Mouse (Mus musculus) ES-Bruce4 (cell line): ENCODE results near the gene Tradd. TPM values are rescaled to one million over a fixed set of nuclear protein-coding genes. Genes with fewer than 3 reads are reported as not detected.

ENCODE experiments used
- H3K27ac ChIP-seq: 2 replicates; pipeline ENCODE4 v1.5.1; 2012; ENCODE audit warnings: low read length, inconsistent platforms; ENCODE audit not compliant: insufficient read depth
- H3K27me3 ChIP-seq: 2 replicates; pipeline ENCODE4 v1.6.1; 2012; ENCODE audit warnings: mild to moderate bottlenecking, low read length, inconsistent platforms; ENCODE audit not compliant: control insufficient read depth, poor library complexity, insufficient read depth, severe bottlenecking
- H3K36me3 ChIP-seq: 2 replicates; pipeline ENCODE4 v1.6.1; 2012; ENCODE audit warnings: inconsistent platforms, mild to moderate bottlenecking, low read length, moderate library complexity; ENCODE audit not compliant: control insufficient read depth, poor library complexity, insufficient read depth, severe bottlenecking
- H3K4me1 ChIP-seq: one replicate; pipeline ENCODE4 v1.8.1; 2011; ENCODE audit warnings: low read length; ENCODE audit not compliant: control insufficient read depth, insufficient read depth
- H3K4me3 ChIP-seq: 2 replicates; pipeline ENCODE4 v1.5.1; 2011; ENCODE audit warnings: low read depth, mild to moderate bottlenecking, low read length
- H3K9ac ChIP-seq: 2 replicates; pipeline ENCODE4 v1.6.1; 2012; ENCODE audit warnings: low read depth, mild to moderate bottlenecking, inconsistent platforms; ENCODE audit not compliant: poor library complexity, severe bottlenecking
- H3K9me3 ChIP-seq: replicated peaks from 2 replicates; pipeline ENCODE4 v1.6.1; 2012; ENCODE audit warnings: mild to moderate bottlenecking, low read length, inconsistent platforms; ENCODE audit not compliant: control insufficient read depth, poor library complexity, insufficient read depth, severe bottlenecking
- CTCF ChIP-seq: IDR thresholded peaks from one replicate; pipeline ENCODE4 v1.8.1; 2011; ENCODE audit warnings: low read depth, low read length
- EP300 ChIP-seq: IDR thresholded peaks from 2 replicates; pipeline ENCODE4 v1.6.1; 2011; ENCODE audit warnings: low read depth, low read length; ENCODE audit not compliant: insufficient read depth
- POLR2A ChIP-seq: IDR thresholded peaks from one replicate; pipeline ENCODE4 v1.8.1; 2011; ENCODE audit warnings: low read length; ENCODE audit not compliant: insufficient read depth
- polyA plus RNA-seq: library from polyadenylated mRNA; stranded (reverse); fragments of >200 nt; gene quantifications from 2 replicates; pipeline ENCODE4 v1.2.4, GENCODE M21; 2011; ENCODE audit warnings: low read depth; ENCODE audit not compliant: missing spikeins, insufficient read depth, insufficient read length

The Tradd gene
- polyA plus RNA-seq, 1 experiment: 4.7 TPM

DNA sequence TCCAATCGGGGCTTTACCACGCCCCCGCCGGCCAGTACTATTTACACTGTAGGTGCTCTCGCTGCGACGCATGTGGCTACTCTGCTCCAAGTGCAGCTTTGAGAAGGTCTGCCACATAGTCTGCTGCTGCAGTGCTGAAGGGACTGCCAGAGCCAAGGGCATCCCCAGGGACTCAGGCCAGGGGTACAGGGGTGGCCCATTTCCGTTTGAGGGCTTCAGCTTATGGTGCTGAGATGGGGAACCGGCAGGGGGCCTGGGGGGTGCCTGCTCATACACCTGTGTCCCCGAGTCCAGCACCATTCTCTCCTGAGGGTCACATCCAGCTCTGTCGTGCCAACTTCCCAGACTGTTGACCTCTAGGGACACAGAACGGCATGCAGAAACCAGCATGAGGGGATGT is 21.1 kb upstream of the Tradd start:
- Histone ChIP-seq H3K9ac (no peak overlapping the region), H3K4me1 (peaks cover 2% of the 10 kb centered on the region), H3K36me3 (no peaks in the 10 kb centered on the region), H3K4me3 (no peak overlapping the region), H3K27me3 (no peaks in the 10 kb centered on the region), H3K9me3 (no peaks in the 10 kb centered on the region), H3K27ac (no peak overlapping the region)
- TF ChIP-seq POLR2A: no peak
- no peak for TF ChIP-seq EP300
- no peak for TF ChIP-seq CTCF

DNA sequence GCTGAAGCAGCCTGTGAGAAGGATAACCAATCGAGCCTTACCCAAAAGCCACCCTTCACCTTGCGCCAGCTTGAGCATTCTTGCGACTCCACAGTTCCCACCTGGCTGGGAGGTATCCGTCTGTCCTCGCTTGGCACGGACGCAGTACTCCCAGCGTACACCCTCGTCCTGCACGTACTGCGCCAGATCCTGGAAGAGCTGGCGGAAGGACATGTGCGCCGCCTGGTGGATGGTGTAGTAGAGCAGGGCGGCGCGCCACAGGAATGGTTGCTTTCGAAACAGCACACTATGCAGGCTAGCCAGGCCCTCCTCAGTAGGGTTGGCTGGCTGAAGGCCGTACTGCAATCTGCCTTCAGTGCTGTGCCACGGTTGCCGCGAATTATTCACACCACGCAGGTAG is 18.7 kb upstream of the Tradd start:
- H3K9me3 ChIP-seq: no peaks in the 10 kb centered on the region
- TF ChIP-seq EP300 (peak; percentile 69; the same call in 1 of the 2 replicates), CTCF (peak; percentile 99), POLR2A (no peak)
- no peak overlapping the region for H3K27ac ChIP-seq
- H3K4me1 ChIP-seq: peaks cover 2% of the 10 kb centered on the region
- H3K36me3 ChIP-seq: no peaks in the 10 kb centered on the region
- no peak overlapping the region for H3K9ac ChIP-seq
- H3K4me3 ChIP-seq: peak overlapping the region; percentile 34
- no peaks in the 10 kb centered on the region for H3K27me3 ChIP-seq

GRCm38 (mm10) chr8:105282239-105282638 is 17.8 kb upstream of the Tradd start:
- H3K27me3 ChIP-seq: peaks cover 4% of the 10 kb centered on the region; the same call in 1 of the 2 replicates

DNA sequence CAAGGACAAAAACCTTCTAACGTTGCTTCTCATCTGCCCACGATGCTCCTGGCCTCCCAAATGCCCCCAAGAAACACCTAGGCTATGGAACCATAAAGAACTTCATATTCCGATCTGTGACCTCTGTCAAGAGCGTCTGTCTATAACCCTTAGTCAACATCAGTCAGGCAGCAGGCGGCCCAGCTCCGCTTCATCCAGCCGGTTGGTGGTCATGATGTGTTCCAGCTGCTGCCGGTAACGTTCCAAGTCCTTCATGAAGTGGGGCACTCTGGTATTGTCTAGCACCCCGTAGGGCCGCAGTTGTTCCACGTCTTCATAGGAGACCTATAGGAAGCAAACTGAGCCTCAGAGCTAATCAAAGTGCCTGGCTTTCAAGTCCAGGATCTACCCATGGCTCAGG is 17.4 kb upstream of the Tradd start:
- Histone ChIP-seq H3K4me1 (peaks cover 2% of the 10 kb centered on the region), H3K27me3 (peaks cover 4% of the 10 kb centered on the region), H3K36me3 (no peaks in the 10 kb centered on the region), H3K9ac (no peak overlapping the region), H3K4me3 (no peak overlapping the region), H3K27ac (no peak overlapping the region), H3K9me3 (no peaks in the 10 kb centered on the region)
- TF ChIP-seq POLR2A (no peak), EP300 (no peak)

More at GRCm38 (mm10) chr8:105282239-105282638, 17.8 kb upstream of the Tradd start:
- Histone ChIP-seq H3K4me1 (peaks cover 2% of the 10 kb centered on the region), H3K9ac (no peak overlapping the region), H3K36me3 (no peaks in the 10 kb centered on the region), H3K4me3 (no peak overlapping the region), H3K27ac (no peak overlapping the region), H3K9me3 (no peaks in the 10 kb centered on the region)
- no peak for TF ChIP-seq POLR2A
- TF ChIP-seq EP300: no peak

DNA sequence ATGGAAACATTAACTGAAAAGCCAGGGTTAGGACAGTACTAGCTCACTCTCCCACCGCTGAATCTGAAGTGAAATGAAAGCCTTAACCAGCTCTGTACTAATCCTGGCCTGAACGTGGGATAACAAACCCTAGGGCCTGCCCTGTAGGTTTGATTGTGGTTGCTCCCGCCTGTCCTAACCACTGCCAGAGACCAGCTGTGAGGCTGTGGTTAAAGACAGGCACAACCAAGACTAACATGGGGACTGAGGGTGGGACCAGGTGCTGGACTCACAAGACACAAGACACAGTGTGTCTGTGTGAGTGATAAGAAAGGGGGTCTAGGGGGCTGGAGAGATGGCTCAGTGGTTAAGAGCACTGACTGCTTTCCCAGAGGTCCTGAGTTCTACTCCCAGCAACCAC is 16.2 kb upstream of the Tradd start:
- Histone ChIP-seq H3K9me3 (no peaks in the 10 kb centered on the region), H3K27ac (no peak overlapping the region), H3K27me3 (peaks cover 4% of the 10 kb centered on the region), H3K4me1 (no peaks in the 10 kb centered on the region), H3K4me3 (no peak overlapping the region), H3K36me3 (no peaks in the 10 kb centered on the region), H3K9ac (no peak overlapping the region)
- TF ChIP-seq POLR2A (no peak), EP300 (no peak), CTCF (no peak)

- H3K4me1 ChIP-seq: no peaks in the 10 kb centered on the region
- H3K4me3 ChIP-seq: peak overlapping the region; percentile 12
- TF ChIP-seq CTCF: peak; percentile 5
- TF ChIP-seq EP300: no peak
- H3K9ac ChIP-seq: no peak overlapping the region
- no peaks in the 10 kb centered on the region for H3K36me3 ChIP-seq
- H3K27me3 ChIP-seq: peaks cover 4% of the 10 kb centered on the region
- H3K9me3 ChIP-seq: no peaks in the 10 kb centered on the region
- no peak overlapping the region for H3K27ac ChIP-seq
Observed at GRCm38 (mm10) chr8:105278911-105279334, 14.5 kb upstream of the Tradd start.
